Mouse (Mus musculus) CH12.LX (cell line): Measurements from ENCODE around the gene Mast3.

ENCODE experiments used
- BHLHE40 ChIP-seq: IDR thresholded peaks from 2 replicates; pipeline ENCODE4 v1.6.1; 2011; ENCODE audit warnings: mild to moderate bottlenecking, low read depth, low read length, improper control_type of control experiment
- CHD1 ChIP-seq: IDR thresholded peaks from 2 replicates; pipeline ENCODE4 v1.6.1; 2012; ENCODE audit warnings: low read depth, low read length, improper control_type of control experiment, inconsistent platforms
- CTCF ChIP-seq, 2 experiments: IDR thresholded peaks in 1 of 2; conservative IDR thresholded peaks in 1 of 2; 2 replicates each; pipeline ENCODE4 v1.5.1; 2011 to 2012; ENCODE audit warnings: low read depth in 2 of 2, low read length in 2 of 2, improper control_type of control experiment in 1 of 2, inconsistent platforms in 1 of 2, mild to moderate bottlenecking in 1 of 2, moderate library complexity in 1 of 2
- MXI1 ChIP-seq: IDR thresholded peaks from 2 replicates; pipeline ENCODE4 v1.6.1; 2011; ENCODE audit warnings: mild to moderate bottlenecking, low read depth, low read length, improper control_type of control experiment
- NELFE ChIP-seq: IDR thresholded peaks from 2 replicates; pipeline ENCODE4 v1.6.1; 2011; ENCODE audit warnings: low read depth, low read length, improper control_type of control experiment
- POLR2A ChIP-seq: IDR thresholded peaks from 2 replicates; pipeline ENCODE4 v1.6.1; 2011; ENCODE audit warnings: low read depth, mild to moderate bottlenecking, improper control_type of control experiment, low read length
- TCF12 ChIP-seq: IDR thresholded peaks from 2 replicates; pipeline ENCODE4 v1.6.1; 2014; ENCODE audit warnings: low read depth, mild to moderate bottlenecking, inconsistent platforms, low read length, improper control_type of control experiment
- ZC3H11A ChIP-seq: IDR thresholded peaks from 2 replicates; pipeline ENCODE4 v1.6.1; 2012; ENCODE audit warnings: low read depth, mild to moderate bottlenecking, inconsistent platforms, low read length, improper control_type of control experiment
- ZMIZ1 ChIP-seq: IDR thresholded peaks from 2 replicates; pipeline ENCODE4 v1.6.1; 2012; ENCODE audit warnings: low read depth, mild to moderate bottlenecking, inconsistent platforms, low read length, improper control_type of control experiment

GRCm38 (mm10) chr8:70775227-70775626, 29.6 kb downstream of the Mast3 start:
- TF ChIP-seq ZMIZ1, result no peak
- TF ChIP-seq CHD1, result no peak
- no peak for TF ChIP-seq NELFE
- no peak for TF ChIP-seq TCF12
- TF ChIP-seq CTCF (conservative IDR thresholded peaks at IDR 0.05 in 1 of 2, IDR thresholded peaks at IDR 0.05 in 1 of 2; ENCODE audit: low read depth in 2 of 2, low read length in 2 of 2), result no peak
- no peak for TF ChIP-seq POLR2A
- TF ChIP-seq ZC3H11A, result no peak
- TF ChIP-seq BHLHE40, result no peak
- TF ChIP-seq MXI1, result no peak
